13 mouse cellular contexts compared by ENCODE assay signal in the genomic region with DNA sequence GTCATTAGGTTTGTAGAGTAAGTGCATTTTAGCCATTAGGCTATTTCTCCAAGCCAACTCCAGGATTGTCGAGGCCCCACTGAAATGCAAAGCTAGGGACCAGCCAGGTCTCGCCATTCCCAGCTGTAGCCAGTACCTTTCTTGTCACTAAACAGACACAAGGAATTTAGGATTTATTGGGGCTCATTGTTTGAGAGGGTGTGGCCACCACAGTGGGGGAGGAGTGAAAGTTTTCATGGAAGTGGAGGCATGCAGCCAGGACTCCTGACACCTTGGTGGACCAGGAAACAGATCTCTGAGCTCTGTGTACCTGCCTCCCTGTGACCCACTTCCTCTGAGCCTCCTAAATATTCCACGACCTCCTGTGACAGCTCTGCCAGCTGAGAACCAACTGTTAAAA.
"Had no signal": no experiment of that assay in that cellular context is flagged by ENCODE, and none has a peak within 500 bp of the region (broad histone marks: within the 10 kb centered on the region; RNA-seq: fewer than 3 reads in every experiment).

No protein-coding gene starts in this region.

- H3K4me3 ChIP-seq: left cerebral cortex, adult 2 months; liver, embryonic 13.5 days; lung, embryonic 15.5 days; midbrain, embryonic 15.5 days had no signal

- DNase-seq: liver; liver, embryonic 13.5 days; liver, postnatal 0 days; retina, postnatal 1 day; right cerebral cortex, postnatal 4 days; spleen, adult 18-20 months; thymus, adult 18-20 months; thymus, postnatal 14 days had no signal

- ATAC-seq: intestine, embryonic 16.5 days; liver, postnatal 0 days; midbrain, embryonic 15.5 days had no signal

- H3K27ac ChIP-seq: kidney, postnatal 0 days; left cerebral cortex, adult 2 months; liver, embryonic 13.5 days; lung, embryonic 15.5 days; midbrain, embryonic 15.5 days had no signal

- H3K36me3 ChIP-seq: liver, embryonic 13.5 days; lung, embryonic 15.5 days; midbrain, embryonic 15.5 days had no signal

- H3K27me3 ChIP-seq: liver, embryonic 13.5 days; lung, embryonic 15.5 days; midbrain, embryonic 15.5 days had no signal

- H3K4me1 ChIP-seq: lung, embryonic 15.5 days; midbrain, embryonic 15.5 days had no signal

- H3K4me2 ChIP-seq: liver, embryonic 13.5 days; lung, embryonic 15.5 days; midbrain, embryonic 15.5 days had no signal

- H3K9me3 ChIP-seq: liver, embryonic 13.5 days; lung, embryonic 15.5 days; midbrain, embryonic 15.5 days had no signal

- H3K9ac ChIP-seq: liver, embryonic 13.5 days; liver, postnatal 0 days; lung, embryonic 15.5 days; midbrain, embryonic 15.5 days had no signal
